Mouse (Mus musculus) liver, adult 2 months (tissue): ENCODE data around the gene Tmem39b. TPM values are rescaled to one million over a fixed set of nuclear protein-coding genes. Genes with fewer than 3 reads are reported as not detected.

ENCODE experiments used
- DNase-seq: peaks from one replicate; pipeline ENCODE4 v3.0.0-alpha.2; 2011; ENCODE audit warnings: low read depth, low spot score; ENCODE audit errors: extremely low read depth
- H3K27ac ChIP-seq: fragments of 200-500 bp; replicated peaks from 2 replicates; pipeline ENCODE4 v1.5.1; 2012; ENCODE audit warnings: low read depth, mild to moderate bottlenecking, control low read depth, inconsistent platforms, low read length; ENCODE audit not compliant: insufficient read depth
- H3K27me3 ChIP-seq: fragments of 200-500 bp; 2 replicates; pipeline ENCODE4 v1.6.1; 2012; ENCODE audit warnings: mild to moderate bottlenecking, moderate library complexity, low read length, inconsistent platforms; ENCODE audit not compliant: control insufficient read depth, insufficient read depth
- H3K36me3 ChIP-seq: fragments of 200-500 bp; 2 replicates; pipeline ENCODE4 v1.6.1; 2012; ENCODE audit warnings: low read length, inconsistent platforms; ENCODE audit not compliant: control insufficient read depth, insufficient read depth
- H3K4me1 ChIP-seq: fragments of 200-500 bp; 2 replicates; pipeline ENCODE4 v1.6.1; 2011; ENCODE audit warnings: low read length; ENCODE audit not compliant: control insufficient read depth, insufficient read depth
- H3K4me3 ChIP-seq: fragments of 200-500 bp; 2 replicates; pipeline ENCODE4 v1.5.1; 2011; ENCODE audit warnings: low read depth, mild to moderate bottlenecking, control low read depth, low read length, moderate library complexity; ENCODE audit not compliant: insufficient read depth
- H3K79me2 ChIP-seq: fragments of 200-500 bp; 2 replicates; pipeline ENCODE4 v1.6.1; 2012; ENCODE audit warnings: inconsistent platforms, mild to moderate bottlenecking, low read length, moderate library complexity; ENCODE audit not compliant: control insufficient read depth, insufficient read depth
- H3K9ac ChIP-seq: fragments of 200-500 bp; 2 replicates; pipeline ENCODE4 v1.6.1; 2012; ENCODE audit warnings: low read depth, mild to moderate bottlenecking, control low read depth, inconsistent platforms, low read length
- CTCF ChIP-seq: fragments of 200-500 bp; IDR thresholded peaks from 2 replicates; pipeline ENCODE4 v1.5.1; 2011; ENCODE audit warnings: low read depth, low read length, control low read depth
- POLR2A ChIP-seq: fragments of 200-500 bp; IDR thresholded peaks from 2 replicates; pipeline ENCODE4 v1.6.1; 2011; ENCODE audit warnings: low read length, control low read depth; ENCODE audit not compliant: insufficient read depth; ENCODE audit errors: extremely low read depth
- WGBS: fragments of 180-500 bp; shearing (Covaris S2); methylation state at CpG from one replicate; pipeline ENCODE4 v1.1.7; 2018; 5-methylcytosine and 5-hydroxymethylcytosine counted together
- polyA plus RNA-seq: library from polyadenylated mRNA; depleted of rRNA; stranded (reverse); fragments of >200 nt; gene quantifications from 2 replicates; pipeline ENCODE4 v1.2.3, GENCODE M21; 2012; rRNA removed
- total RNA-seq: library from RNA; depleted of rRNA; stranded (reverse); fragments of >200 nt; gene quantifications from 2 replicates; pipeline ENCODE4 v1.2.3, GENCODE M21; 2014; rRNA removed

Tmem39b gene
- total and polyA plus RNA-seq, 2 experiments: 1.5 to 15.6 TPM

DNA sequence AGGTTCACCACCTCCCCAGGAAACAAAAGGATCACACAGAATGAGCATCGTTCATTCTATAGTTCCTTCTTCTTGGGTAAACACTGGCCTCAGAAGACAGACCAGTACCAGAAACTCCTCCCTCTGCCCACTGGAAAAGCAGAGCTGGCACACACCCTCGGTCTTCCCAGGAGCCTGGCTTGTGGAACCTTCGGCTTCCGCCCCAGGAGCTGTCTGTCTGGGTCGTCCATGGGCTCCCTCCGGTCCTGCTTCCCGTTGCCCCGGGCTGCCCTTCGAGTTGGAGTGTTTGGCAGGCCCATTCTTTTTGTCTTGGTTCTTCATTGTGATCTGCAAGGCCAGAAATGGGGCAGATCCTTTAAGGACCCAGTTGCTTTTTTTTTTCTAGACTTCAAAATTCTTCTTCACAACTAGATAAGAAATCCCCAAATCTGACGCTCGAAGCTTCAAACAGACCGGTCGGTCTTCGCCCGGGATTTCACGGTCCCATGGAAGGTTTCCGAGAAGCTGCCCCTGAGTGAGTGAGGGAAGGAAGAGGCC is 56.5 kb downstream of the Tmem39b start:
- WGBS: under 1% methylated on average over 17 of the region's 17 CpGs
- peak overlapping the region; percentile 78 for H3K4me3 ChIP-seq
- no peak for DNase-seq
- H3K27ac ChIP-seq: peak overlapping the region; percentile 14
- peaks cover 10% of the 10 kb centered on the region for H3K4me1 ChIP-seq
- H3K9ac ChIP-seq: peak overlapping the region; percentile 85
- TF ChIP-seq POLR2A (no peak), CTCF (no peak)
- H3K27me3 ChIP-seq: no peaks in the 10 kb centered on the region
- peaks cover 7% of the 10 kb centered on the region; the same call in 1 of the 2 replicates for H3K36me3 ChIP-seq
- H3K79me2 ChIP-seq: peaks cover 8% of the 10 kb centered on the region; the same call in 1 of the 2 replicates

DNA sequence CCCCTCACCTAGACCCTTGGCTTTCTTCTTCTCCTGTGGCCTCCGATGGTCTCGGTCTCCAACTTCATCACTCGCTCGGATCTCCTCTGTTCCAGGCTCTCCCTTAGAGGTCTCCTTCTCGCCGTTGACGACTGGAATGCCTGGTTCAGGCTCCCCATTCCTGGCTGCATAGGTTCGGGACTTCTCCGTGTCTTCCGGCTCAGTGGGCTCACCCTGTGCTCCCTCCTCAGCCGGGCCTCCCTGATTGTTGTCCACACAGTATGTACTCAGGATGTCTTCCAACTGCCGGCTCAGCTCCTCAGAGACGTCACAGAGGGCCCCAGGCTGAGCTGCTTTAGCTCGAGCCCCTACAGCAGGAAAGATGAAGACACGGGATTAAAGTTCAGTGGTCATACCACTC is 57.4 kb downstream of the Tmem39b start:
- H3K4me1 ChIP-seq: peaks cover 10% of the 10 kb centered on the region
- H3K27me3 ChIP-seq: no peaks in the 10 kb centered on the region
- 0 out of 2 replicates have a peak overlapping the region, but pooled peaks have one; percentile 15 for H3K9ac ChIP-seq
- H3K4me3 ChIP-seq: no peak overlapping the region
- DNase-seq: no peak
- no peak overlapping the region for H3K27ac ChIP-seq
- 81% methylated on average over 15 of the region's 15 CpGs for WGBS
- peaks cover 8% of the 10 kb centered on the region; the same call in 1 of the 2 replicates for H3K79me2 ChIP-seq
- peaks cover 10% of the 10 kb centered on the region; the same call in 1 of the 2 replicates for H3K36me3 ChIP-seq
- TF ChIP-seq CTCF (no peak), POLR2A (no peak)

DNA sequence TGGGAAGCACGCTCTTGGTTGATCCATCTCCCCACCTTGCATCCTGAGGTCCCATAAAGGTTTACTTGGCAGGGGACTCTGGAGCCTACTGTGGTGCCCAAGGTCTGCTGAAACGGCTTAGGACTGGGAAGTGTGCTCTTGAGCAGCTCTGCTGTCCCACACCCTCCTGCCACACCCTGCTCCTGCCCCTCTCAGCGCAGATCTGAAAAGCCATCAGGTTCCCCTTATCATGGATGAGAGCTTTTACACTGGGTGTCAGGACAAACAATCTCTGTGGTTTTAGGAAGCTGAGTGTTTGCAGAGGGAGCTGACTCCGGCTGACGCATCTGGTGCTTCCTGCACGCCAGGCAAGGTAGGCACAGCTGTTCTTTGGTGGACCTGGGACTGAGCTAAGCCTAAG is 62.8 kb downstream of the Tmem39b start:
- Histone ChIP-seq H3K4me3 (no peak overlapping the region), H3K27ac (no peak overlapping the region), H3K79me2 (no peaks in the 10 kb centered on the region), H3K4me1 (no peaks in the 10 kb centered on the region), H3K9ac (no peak overlapping the region), H3K27me3 (no peaks in the 10 kb centered on the region), H3K36me3 (peaks cover 52% of the 10 kb centered on the region)
- 93% methylated on average over 6 of the region's 6 CpGs for WGBS
- TF ChIP-seq POLR2A: no peak
- no peak for TF ChIP-seq CTCF
- DNase-seq: no peak

DNA sequence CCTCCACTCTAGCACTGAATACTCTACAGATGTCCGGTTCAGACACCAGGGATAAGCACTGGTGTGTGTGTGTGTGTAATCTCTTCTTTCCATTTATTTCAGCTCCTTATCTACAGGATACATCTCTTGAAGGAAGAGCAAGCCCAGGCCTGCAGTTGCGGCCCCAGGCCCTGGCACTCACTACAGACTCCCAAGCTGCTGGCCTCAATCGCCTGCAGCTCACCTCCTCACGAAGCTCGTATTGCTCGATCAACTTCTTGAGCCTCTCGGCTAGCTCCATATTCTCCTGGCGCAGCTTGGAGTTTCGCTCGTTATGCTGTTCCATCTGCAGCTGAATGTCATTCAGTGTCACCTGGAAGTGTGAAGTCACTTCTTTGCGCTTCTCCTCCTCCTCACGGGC is 64.8 kb downstream of the Tmem39b start:
- Histone ChIP-seq H3K9ac (no peak overlapping the region), H3K4me3 (no peak overlapping the region), H3K36me3 (peaks cover 58% of the 10 kb centered on the region), H3K79me2 (no peaks in the 10 kb centered on the region), H3K27me3 (no peaks in the 10 kb centered on the region), H3K4me1 (no peaks in the 10 kb centered on the region), H3K27ac (no peak overlapping the region)
- no peak for DNase-seq
- no peak for TF ChIP-seq CTCF
- no peak for TF ChIP-seq POLR2A
- 95% methylated on average over 12 of the region's 12 CpGs for WGBS

DNA sequence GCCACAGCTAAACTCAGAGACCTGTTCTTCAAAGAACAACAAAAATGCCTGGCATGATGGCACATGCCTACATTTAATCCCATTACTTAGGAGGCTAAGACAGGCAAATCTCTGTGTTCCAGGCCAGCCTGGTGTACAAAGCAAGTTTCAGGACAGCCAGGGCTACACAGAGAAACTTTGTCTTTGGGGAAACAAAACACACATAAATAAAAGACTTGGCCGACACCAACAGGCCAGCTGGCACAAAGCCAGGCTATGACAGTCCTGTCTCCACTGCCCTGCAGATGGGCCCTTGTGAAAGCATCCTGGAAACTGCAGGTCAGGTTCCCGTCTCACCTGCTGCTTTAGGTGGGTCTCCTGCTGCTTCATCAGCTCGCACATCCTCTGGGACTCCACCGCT is 65.7 kb downstream of the Tmem39b start:
- Histone ChIP-seq H3K9ac (no peak overlapping the region), H3K79me2 (no peaks in the 10 kb centered on the region), H3K4me3 (no peak overlapping the region), H3K27me3 (no peaks in the 10 kb centered on the region), H3K36me3 (peaks cover 56% of the 10 kb centered on the region), H3K27ac (no peak overlapping the region), H3K4me1 (no peaks in the 10 kb centered on the region)
- 57% methylated on average over 4 of the region's 4 CpGs for WGBS
- DNase-seq: peak; percentile 33
- TF ChIP-seq CTCF (no peak), POLR2A (no peak)

Other genes starting within 250 kb of the Tmem39b start
- gene Bsdc1, start 235.3 kb downstream of the Tmem39b start, total RNA-seq: 22.1 and 26.6 TPM in 2 replicates
- gene Bsdc1, start 235.3 kb downstream of the Tmem39b start, polyA plus RNA-seq: 14.5 and 19.3 TPM in 2 replicates
- not detected in 2 replicates for gene Tssk3, start 205.8 kb downstream of the Tmem39b start, total RNA-seq
- gene Tssk3, start 205.8 kb downstream of the Tmem39b start, polyA plus RNA-seq: not detected in 2 replicates
- not detected in 2 replicates for gene Fam229a, start 205.6 kb downstream of the Tmem39b start, total RNA-seq
- gene Fam229a, start 205.6 kb downstream of the Tmem39b start, polyA plus RNA-seq: 0.38 TPM in 1 of 2 replicates, not detected in the other
- gene Marcksl1, start 183.3 kb downstream of the Tmem39b start, total RNA-seq: 5.3 and 9.9 TPM in 2 replicates
- 7.7 and 11.1 TPM in 2 replicates for gene Marcksl1, start 183.3 kb downstream of the Tmem39b start, polyA plus RNA-seq
- 16.8 and 20.5 TPM in 2 replicates for gene Hdac1, start 154.1 kb downstream of the Tmem39b start, total RNA-seq
- 15.8 and 18.1 TPM in 2 replicates for gene Hdac1, start 154.1 kb downstream of the Tmem39b start, polyA plus RNA-seq
- gene Lck, start 123.2 kb downstream of the Tmem39b start, total RNA-seq: 0.92 and 1.1 TPM in 2 replicates
- gene Lck, start 123.2 kb downstream of the Tmem39b start, polyA plus RNA-seq: 1.7 and 1.9 TPM in 2 replicates
- 11.8 and 14.4 TPM in 2 replicates for gene Fam167b, start 118.3 kb downstream of the Tmem39b start, total RNA-seq
- gene Fam167b, start 118.3 kb downstream of the Tmem39b start, polyA plus RNA-seq: 17.5 and 20.3 TPM in 2 replicates
- gene Eif3i, start 96.2 kb downstream of the Tmem39b start, total RNA-seq: 170 and 204 TPM in 2 replicates
- 186 and 205 TPM in 2 replicates for gene Eif3i, start 96.2 kb downstream of the Tmem39b start, polyA plus RNA-seq
- 65.6 and 67.5 TPM in 2 replicates for gene Tmem234, start 96.2 kb downstream of the Tmem39b start, total RNA-seq
- gene Tmem234, start 96.2 kb downstream of the Tmem39b start, polyA plus RNA-seq: 75.8 and 93.6 TPM in 2 replicates
- gene Dcdc2b, start 82.6 kb downstream of the Tmem39b start, total RNA-seq: 0.54 and 1.6 TPM in 2 replicates
- 1.3 and 1.4 TPM in 2 replicates for gene Dcdc2b, start 82.6 kb downstream of the Tmem39b start, polyA plus RNA-seq
- 10.3 and 11.3 TPM in 2 replicates for gene Iqcc, start 77.7 kb downstream of the Tmem39b start, total RNA-seq
- gene Iqcc, start 77.7 kb downstream of the Tmem39b start, polyA plus RNA-seq: 21.0 and 23.0 TPM in 2 replicates
- 9.3 and 9.7 TPM in 2 replicates for gene Ccdc28b, start 72.9 kb downstream of the Tmem39b start, total RNA-seq
- 7.2 and 7.6 TPM in 2 replicates for gene Ccdc28b, start 72.9 kb downstream of the Tmem39b start, polyA plus RNA-seq
- 8.2 and 10.2 TPM in 2 replicates for gene Txlna, start 55.8 kb downstream of the Tmem39b start, total RNA-seq
- 11.9 and 15.1 TPM in 2 replicates for gene Txlna, start 55.8 kb downstream of the Tmem39b start, polyA plus RNA-seq
- gene Kpna6, start 24.1 kb downstream of the Tmem39b start, total RNA-seq: 15.1 and 15.6 TPM in 2 replicates
- gene Kpna6, start 24.1 kb downstream of the Tmem39b start, polyA plus RNA-seq: 17.4 and 19.4 TPM in 2 replicates
- gene Khdrbs1, start 45.5 kb upstream of the Tmem39b start, total RNA-seq: 12.2 and 12.3 TPM in 2 replicates
- 6.9 and 7.9 TPM in 2 replicates for gene Khdrbs1, start 45.5 kb upstream of the Tmem39b start, polyA plus RNA-seq
- gene Ptp4a2, start 114.4 kb upstream of the Tmem39b start, total RNA-seq: 58.4 and 63.4 TPM in 2 replicates
- 41.1 and 49.5 TPM in 2 replicates for gene Ptp4a2, start 114.4 kb upstream of the Tmem39b start, polyA plus RNA-seq
- not detected in 2 replicates for gene Spocd1, start 232.4 kb upstream of the Tmem39b start, total RNA-seq
- not detected in 2 replicates for gene Spocd1, start 232.4 kb upstream of the Tmem39b start, polyA plus RNA-seq